Mouse (Mus musculus) forebrain, embryonic 12.5 days (tissue): ENCODE results near the gene 1300017J02Rik. TPM values are rescaled to one million over a fixed set of nuclear protein-coding genes. Genes with fewer than 3 reads are reported as not detected.

Experiments used
- ATAC-seq: fragments of 200-750 bp; cut with Nextera tagmentation; 2 replicates; pipeline ENCODE4 v1.8.0; 2017; ENCODE audit warnings: moderate TSS enrichment; ENCODE audit not compliant: low FRiP score
- H3K27ac ChIP-seq: fragments of 300-500 bp; sonication (generic); 2 replicates; pipeline ENCODE4 v1.5.1; 2016; ENCODE audit warnings: mild to moderate bottlenecking
- H3K27me3 ChIP-seq: fragments of 300-500 bp; sonication (generic); 2 replicates; pipeline ENCODE4 v1.6.1; 2016; ENCODE audit warnings: mild to moderate bottlenecking
- H3K36me3 ChIP-seq: fragments of 300-500 bp; sonication (generic); replicated peaks from 2 replicates; pipeline ENCODE4 v1.6.1; 2016; ENCODE audit warnings: mild to moderate bottlenecking
- H3K4me1 ChIP-seq: fragments of 300-500 bp; sonication (generic); 2 replicates; pipeline ENCODE4 v1.6.1; 2016
- H3K4me2 ChIP-seq: fragments of 300-500 bp; sonication (generic); 2 replicates; pipeline ENCODE4 v1.6.1; 2016; ENCODE audit warnings: mild to moderate bottlenecking, moderate library complexity
- H3K4me3 ChIP-seq: fragments of 300-500 bp; sonication (generic); replicated peaks from 2 replicates; pipeline ENCODE4 v1.5.1; 2016; ENCODE audit warnings: mild to moderate bottlenecking
- H3K9ac ChIP-seq: fragments of 300-500 bp; sonication (generic); 2 replicates; pipeline ENCODE4 v1.6.1; 2016; ENCODE audit warnings: mild to moderate bottlenecking
- H3K9me3 ChIP-seq: fragments of 300-500 bp; sonication (generic); 2 replicates; pipeline ENCODE4 v1.6.1; 2016
- WGBS: fragments of 180-500 bp; shearing (Covaris S2); methylation state at CpG from one replicate; pipeline ENCODE4 v1.1.7; 2016; 5-methylcytosine and 5-hydroxymethylcytosine counted together
- polyA plus RNA-seq: library from polyadenylated mRNA; unstranded; fragments of >200 nt; fragmentation: Nextera tagmentation; extraction: Ambion mirVana; gene quantifications from 2 replicates; pipeline ENCODE4 v1.2.1, GENCODE M21; 2016

The 1300017J02Rik gene
- polyA plus RNA-seq, 1 experiment from 2014 or later: 3.3 TPM

DNA sequence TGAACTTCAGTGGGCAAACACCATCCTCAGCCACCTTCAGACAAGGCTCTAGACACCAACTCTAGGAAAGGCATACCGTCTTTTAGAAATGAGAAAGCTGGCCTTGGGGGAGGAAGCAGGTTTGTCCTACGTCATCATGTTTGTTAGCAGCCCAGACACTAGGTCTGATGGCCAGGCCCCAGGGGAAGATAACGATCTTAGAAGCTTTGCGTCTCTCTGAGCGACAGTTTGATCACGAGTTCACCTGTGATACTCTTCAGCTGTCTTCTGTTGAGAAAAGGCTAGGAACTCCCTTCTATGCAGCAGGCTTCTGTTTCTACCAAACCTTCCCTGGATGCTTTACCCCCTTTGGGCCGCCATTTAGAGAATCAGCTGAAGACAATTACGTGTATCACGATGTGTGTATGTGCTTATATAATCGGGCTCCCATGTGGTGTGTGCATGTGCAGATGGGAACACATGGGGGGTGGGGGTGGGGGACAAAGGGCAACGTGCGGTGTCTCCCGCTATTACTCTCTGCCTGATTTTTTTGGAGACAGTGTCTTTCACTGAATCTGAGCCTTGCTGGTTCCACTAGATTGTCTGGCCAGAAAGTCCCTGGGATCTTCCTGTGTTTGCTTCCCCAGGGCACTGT, 76.4 kb downstream of the 1300017J02Rik start:
- peaks cover 4% of the 10 kb centered on the region for H3K4me1 ChIP-seq
- H3K9ac ChIP-seq: no peak overlapping the region
- no peaks in the 10 kb centered on the region for H3K9me3 ChIP-seq
- no peaks in the 10 kb centered on the region for H3K36me3 ChIP-seq
- no peaks in the 10 kb centered on the region for H3K27me3 ChIP-seq
- H3K4me2 ChIP-seq: no peak overlapping the region
- ATAC-seq: no peak
- H3K4me3 ChIP-seq: no peak overlapping the region
- 86% methylated on average over 13 of the region's 13 CpGs for WGBS
- H3K27ac ChIP-seq: no peak overlapping the region

DNA sequence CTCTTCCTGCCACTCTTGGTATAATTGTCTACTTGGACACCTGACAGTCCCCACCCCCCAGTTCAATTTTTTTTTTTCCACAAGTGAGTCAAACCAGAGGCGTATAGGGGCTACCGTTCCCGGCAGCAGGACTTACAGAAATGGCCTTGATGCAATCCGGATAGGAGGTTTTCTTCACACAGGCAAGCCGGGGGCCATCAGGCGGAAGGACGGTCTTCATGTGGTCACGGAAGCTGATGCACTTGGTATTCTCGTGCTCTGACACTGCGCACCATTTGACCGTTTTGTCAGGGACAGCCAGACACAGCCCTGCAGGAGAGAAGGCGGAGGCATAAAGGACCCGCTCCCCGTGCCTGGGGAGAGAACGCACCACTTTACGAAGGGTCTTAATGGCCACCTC, 77.1 kb downstream of the 1300017J02Rik start:
- ATAC-seq: no peak
- no peaks in the 10 kb centered on the region for H3K27me3 ChIP-seq
- H3K36me3 ChIP-seq: no peaks in the 10 kb centered on the region
- 97% methylated on average over 16 of the region's 16 CpGs for WGBS
- H3K4me3 ChIP-seq: no peak overlapping the region
- H3K4me1 ChIP-seq: peaks cover 4% of the 10 kb centered on the region
- no peak overlapping the region for H3K27ac ChIP-seq
- H3K4me2 ChIP-seq: no peak overlapping the region
- no peak overlapping the region for H3K9ac ChIP-seq
- no peaks in the 10 kb centered on the region for H3K9me3 ChIP-seq

DNA sequence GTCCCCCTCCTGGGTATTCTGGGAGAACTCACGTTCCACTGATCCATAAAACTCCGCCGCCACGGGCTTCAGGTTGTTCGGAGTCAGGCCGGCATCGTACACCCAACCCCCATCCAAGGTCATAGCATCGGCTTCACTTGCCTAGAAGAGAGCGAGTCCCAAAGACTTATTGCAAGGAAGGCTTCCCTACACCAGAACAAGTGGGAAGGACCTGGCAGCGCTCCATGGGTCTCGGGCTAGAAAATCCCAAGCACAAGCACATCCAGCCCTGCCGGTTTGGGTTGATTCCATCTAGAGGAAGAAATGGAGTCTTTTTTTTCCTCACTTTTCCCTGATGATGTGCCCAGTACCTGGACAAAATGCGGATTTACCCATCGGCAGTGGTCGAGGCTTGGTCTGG, 78.1 kb downstream of the 1300017J02Rik start:
- no peaks in the 10 kb centered on the region for H3K27me3 ChIP-seq
- no peaks in the 10 kb centered on the region for H3K9me3 ChIP-seq
- 95% methylated on average over 15 of the region's 15 CpGs for WGBS

DNA sequence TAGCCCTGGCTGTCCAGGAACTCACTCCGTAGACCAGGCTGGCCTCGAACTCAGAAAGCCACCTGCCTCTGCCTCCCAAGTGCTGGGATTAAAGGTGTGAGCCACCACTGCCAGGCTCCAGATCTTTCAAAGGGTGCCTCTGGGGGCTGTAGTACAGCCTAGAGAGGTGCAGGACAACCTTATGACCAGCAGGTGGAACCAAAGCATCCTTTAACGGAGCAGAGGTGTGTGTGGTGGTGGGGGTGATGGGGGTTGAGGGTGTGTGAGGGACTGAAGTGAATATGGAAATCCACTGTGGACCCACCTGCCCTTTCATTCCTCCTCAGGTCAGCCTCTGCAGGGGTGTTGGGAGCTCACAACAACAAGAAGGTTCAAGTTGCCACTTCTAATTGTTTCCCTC, 79.4 kb downstream of the 1300017J02Rik start:
- WGBS: 64% methylated on average over 3 of the region's 3 CpGs

More for the DNA sequence above, 78.1 kb downstream of the 1300017J02Rik start:
- peaks cover 4% of the 10 kb centered on the region for H3K4me1 ChIP-seq
- no peak overlapping the region for H3K4me3 ChIP-seq
- H3K4me2 ChIP-seq: no peak overlapping the region
- H3K27ac ChIP-seq: no peak overlapping the region
- no peak overlapping the region for H3K9ac ChIP-seq
- H3K36me3 ChIP-seq: no peaks in the 10 kb centered on the region
- no peak for ATAC-seq

DNA sequence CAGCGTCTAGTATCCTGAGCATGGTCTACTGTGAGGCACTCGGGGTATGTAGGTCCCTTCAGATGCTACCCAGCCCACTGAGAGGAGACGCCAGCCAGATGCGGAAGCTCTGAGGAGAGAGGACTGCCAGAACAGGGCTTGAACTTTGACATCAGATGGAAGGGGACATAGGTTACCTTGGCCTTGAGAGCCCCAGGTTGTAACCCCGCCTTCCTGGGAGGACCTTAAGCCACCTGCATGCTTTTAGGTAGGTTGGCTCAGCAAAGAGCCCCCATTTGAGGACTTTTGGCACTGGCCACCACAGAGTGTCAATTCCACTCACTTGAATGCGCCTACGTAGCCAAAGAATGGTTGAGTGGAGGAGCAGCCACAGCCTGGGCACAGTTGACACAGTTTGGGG, 80.2 kb downstream of the 1300017J02Rik start:
- H3K36me3 ChIP-seq: no peaks in the 10 kb centered on the region
- no peak for ATAC-seq
- WGBS: 92% methylated on average over 7 of the region's 7 CpGs
- no peaks in the 10 kb centered on the region for H3K27me3 ChIP-seq
- no peak overlapping the region for H3K4me2 ChIP-seq
- no peak overlapping the region for H3K4me3 ChIP-seq
- H3K27ac ChIP-seq: no peak overlapping the region
- H3K4me1 ChIP-seq: no peaks in the 10 kb centered on the region
- no peaks in the 10 kb centered on the region for H3K9me3 ChIP-seq
- no peak overlapping the region for H3K9ac ChIP-seq

More for the DNA sequence above, 79.4 kb downstream of the 1300017J02Rik start:
- no peak for ATAC-seq
- Histone ChIP-seq H3K9ac (no peak overlapping the region), H3K4me1 (peaks cover 1% of the 10 kb centered on the region), H3K4me2 (no peak overlapping the region), H3K27ac (no peak overlapping the region), H3K4me3 (no peak overlapping the region), H3K9me3 (no peaks in the 10 kb centered on the region), H3K27me3 (no peaks in the 10 kb centered on the region), H3K36me3 (no peaks in the 10 kb centered on the region)

DNA sequence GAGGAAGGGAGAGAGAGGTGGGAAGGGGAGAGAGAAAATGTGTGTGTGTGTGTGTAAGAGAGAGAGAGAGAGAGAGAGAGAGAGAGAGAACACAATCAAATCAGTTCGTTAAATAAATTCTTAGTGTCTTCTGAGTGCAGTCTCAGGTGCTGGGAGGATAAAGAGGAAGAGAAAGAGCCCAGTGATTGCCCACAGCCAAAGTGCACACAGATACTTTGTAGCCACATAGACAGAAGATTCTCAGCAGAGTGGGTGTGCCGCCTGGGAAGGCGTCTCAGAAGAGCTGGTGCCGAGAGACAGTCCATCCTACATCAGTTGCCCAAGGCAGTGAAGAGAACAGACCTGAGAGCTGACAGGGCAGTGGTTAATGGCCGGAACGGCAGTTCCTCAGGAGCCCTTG, 90.6 kb downstream of the 1300017J02Rik start:
- no peak overlapping the region for H3K4me2 ChIP-seq
- 81% methylated on average over 6 of the region's 6 CpGs for WGBS
- no peaks in the 10 kb centered on the region for H3K27me3 ChIP-seq
- no peaks in the 10 kb centered on the region for H3K4me1 ChIP-seq
- H3K27ac ChIP-seq: no peak overlapping the region
- H3K9me3 ChIP-seq: no peaks in the 10 kb centered on the region
- no peaks in the 10 kb centered on the region for H3K36me3 ChIP-seq
- no peak overlapping the region for H3K4me3 ChIP-seq
- no peak overlapping the region for H3K9ac ChIP-seq
- ATAC-seq: no peak

DNA sequence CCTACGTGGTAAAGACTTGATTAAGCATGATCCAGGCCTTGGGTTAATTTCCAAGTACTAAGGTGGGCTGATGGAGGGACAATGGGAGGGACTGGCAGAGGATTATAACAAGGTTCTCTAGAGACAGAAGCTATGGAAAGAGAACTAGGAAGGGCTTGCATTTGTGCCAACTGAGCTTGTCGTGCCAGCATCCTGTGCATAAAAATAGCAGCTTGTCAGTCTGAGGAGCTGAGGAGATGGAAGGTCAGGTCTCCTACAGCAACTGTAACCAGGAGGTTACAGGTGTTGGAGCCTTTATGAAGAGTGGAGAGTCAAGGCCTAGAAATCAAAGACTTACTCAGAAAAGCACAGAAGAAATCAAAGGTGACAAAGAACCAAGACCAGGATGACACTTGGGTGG, 91.3 kb downstream of the 1300017J02Rik start:
- Histone ChIP-seq H3K36me3 (no peaks in the 10 kb centered on the region), H3K9me3 (no peaks in the 10 kb centered on the region), H3K27me3 (no peaks in the 10 kb centered on the region), H3K4me2 (no peak overlapping the region), H3K4me1 (no peaks in the 10 kb centered on the region), H3K9ac (no peak overlapping the region), H3K4me3 (no peak overlapping the region), H3K27ac (no peak overlapping the region)
- 71% methylated on average over 2 of the region's 2 CpGs for WGBS
- no peak for ATAC-seq

DNA sequence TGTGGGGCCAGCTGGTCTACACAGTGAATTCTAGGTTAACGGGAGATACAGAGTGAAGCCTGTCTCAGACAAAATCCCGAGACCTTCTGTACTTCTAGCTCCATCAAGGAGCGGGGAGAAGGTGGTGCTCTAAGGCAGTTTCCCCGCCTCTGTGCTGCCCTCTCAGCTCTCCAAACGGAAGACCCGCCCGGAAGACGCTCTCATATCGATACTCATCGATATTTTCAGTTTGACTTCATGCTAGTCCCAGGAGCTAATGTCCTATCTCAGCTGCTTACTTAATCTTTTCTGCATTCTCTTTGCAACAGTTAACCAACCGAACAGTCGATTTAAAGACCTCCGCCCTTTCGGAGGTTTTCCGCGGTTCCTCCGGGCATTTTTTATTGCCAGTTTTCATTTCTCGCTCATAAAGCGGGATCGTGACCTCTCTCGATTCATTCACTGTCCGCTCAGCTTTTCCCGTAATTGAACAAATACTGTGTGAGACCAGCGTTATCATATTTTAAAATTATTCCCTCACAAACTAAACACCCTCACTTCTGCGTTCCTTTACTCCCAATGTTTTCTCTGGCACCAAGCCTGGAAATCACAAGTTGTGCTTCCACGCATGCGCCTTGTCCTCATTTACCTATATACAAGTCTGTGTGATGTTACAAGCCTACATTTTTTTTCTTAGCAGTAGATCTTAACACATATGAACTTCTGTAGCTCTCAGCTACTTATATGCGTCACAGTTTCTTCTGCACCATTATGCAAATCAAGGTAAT, 92.0 kb downstream of the 1300017J02Rik start:
- WGBS: 84% methylated on average over 28 of the region's 28 CpGs
- Histone ChIP-seq H3K4me3 (no peak overlapping the region), H3K9ac (no peak overlapping the region), H3K27me3 (no peaks in the 10 kb centered on the region), H3K4me2 (no peak overlapping the region), H3K9me3 (no peaks in the 10 kb centered on the region), H3K27ac (no peak overlapping the region), H3K4me1 (no peaks in the 10 kb centered on the region; the same call in 1 of the 2 replicates), H3K36me3 (no peaks in the 10 kb centered on the region)
- no peak for ATAC-seq

DNA sequence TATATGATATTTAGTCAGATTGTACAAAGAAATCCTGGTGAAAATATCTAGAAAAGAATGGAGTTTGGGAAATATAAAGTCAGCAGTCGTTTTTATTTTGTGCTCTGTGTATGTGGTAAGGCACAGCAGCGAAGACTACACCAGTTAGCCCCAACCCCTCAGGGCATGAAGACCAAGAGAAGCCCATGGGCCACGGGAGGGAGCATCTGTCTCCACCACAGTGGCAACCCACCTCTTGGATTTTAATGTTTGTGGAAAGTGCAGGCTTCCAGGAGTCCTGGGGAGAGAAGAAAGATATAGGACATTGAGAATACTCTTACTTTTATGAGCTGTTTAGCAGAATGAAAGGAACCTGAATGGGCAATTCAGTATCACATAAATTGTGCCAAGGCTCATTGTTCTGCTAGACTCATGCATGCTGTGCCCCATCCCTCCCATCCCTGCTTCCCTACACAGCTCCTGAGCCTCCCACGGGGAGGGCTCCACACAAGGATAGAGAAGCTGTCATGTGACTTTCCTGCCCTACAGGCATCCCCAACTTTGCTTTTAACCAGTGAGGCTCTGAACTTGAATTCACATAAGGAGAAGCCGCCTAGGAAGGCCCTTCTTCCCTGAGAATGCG, 96.0 kb downstream of the 1300017J02Rik start:
- no peaks in the 10 kb centered on the region for H3K9me3 ChIP-seq
- 50% methylated on average over 6 of the region's 6 CpGs for WGBS
- H3K4me3 ChIP-seq: no peak overlapping the region
- no peaks in the 10 kb centered on the region for H3K36me3 ChIP-seq
- H3K4me2 ChIP-seq: no peak overlapping the region
- ATAC-seq: no peak
- H3K4me1 ChIP-seq: no peaks in the 10 kb centered on the region; the same call in 1 of the 2 replicates
- H3K27ac ChIP-seq: no peak overlapping the region
- no peak overlapping the region for H3K9ac ChIP-seq
- H3K27me3 ChIP-seq: no peaks in the 10 kb centered on the region

DNA sequence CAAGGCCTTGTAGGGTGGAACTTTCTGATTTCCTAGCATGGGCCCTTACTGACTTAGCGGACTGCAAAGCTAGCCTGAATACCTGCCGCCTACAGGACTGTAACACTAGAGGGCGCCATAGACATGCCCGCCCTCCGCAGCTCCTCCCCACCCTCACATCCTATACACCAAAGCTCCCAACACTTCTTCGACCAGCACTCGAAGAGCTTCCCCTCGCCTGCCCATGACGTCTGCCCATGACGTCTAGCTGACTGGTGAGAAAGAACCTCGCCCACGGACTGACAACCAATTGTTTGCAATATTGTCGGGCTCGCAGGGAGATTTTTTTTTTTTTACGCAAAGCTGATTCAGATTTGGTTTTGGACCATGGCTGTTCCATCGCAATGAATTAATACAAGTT, 97.0 kb downstream of the 1300017J02Rik start:
- H3K4me3 ChIP-seq: peak overlapping the region; percentile 19; the same call in 1 of the 2 replicates
- no peaks in the 10 kb centered on the region for H3K27me3 ChIP-seq
- no peak overlapping the region for H3K9ac ChIP-seq
- H3K9me3 ChIP-seq: no peaks in the 10 kb centered on the region
- peak; percentile 82 for ATAC-seq
- no peaks in the 10 kb centered on the region for H3K36me3 ChIP-seq
- H3K4me1 ChIP-seq: no peaks in the 10 kb centered on the region; the same call in 1 of the 2 replicates
- 8% methylated on average over 16 of the region's 16 CpGs for WGBS
- H3K4me2 ChIP-seq: peak overlapping the region; percentile 47
- H3K27ac ChIP-seq: no peak overlapping the region

DNA sequence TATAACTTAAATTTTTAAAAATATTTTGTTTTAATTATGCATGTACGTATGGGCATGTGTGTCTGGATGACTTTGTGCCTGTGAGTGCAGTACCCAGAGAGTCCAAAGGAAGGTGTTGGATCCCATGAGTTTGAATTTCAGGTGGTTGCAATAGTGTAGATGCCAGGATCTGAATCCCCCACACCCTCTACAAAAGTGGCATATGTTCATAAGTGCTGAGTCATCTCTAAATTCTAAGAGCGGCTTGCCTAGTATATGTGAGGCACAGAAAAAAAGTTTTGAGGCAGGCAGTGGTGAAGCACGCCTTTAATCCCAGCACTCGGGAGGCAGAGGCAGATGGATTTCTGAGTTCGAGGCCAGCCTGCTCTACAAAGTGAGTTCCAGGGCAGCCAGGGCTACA, 99.1 kb downstream of the 1300017J02Rik start:
- H3K27ac ChIP-seq: no peak overlapping the region
- no peak overlapping the region for H3K4me2 ChIP-seq
- no peaks in the 10 kb centered on the region for H3K27me3 ChIP-seq
- H3K36me3 ChIP-seq: no peaks in the 10 kb centered on the region
- ATAC-seq: no peak
- 90% methylated on average over 5 of the region's 5 CpGs for WGBS
- no peak overlapping the region for H3K4me3 ChIP-seq
- no peaks in the 10 kb centered on the region for H3K9me3 ChIP-seq
- H3K9ac ChIP-seq: no peak overlapping the region
- H3K4me1 ChIP-seq: peaks cover 5% of the 10 kb centered on the region

DNA sequence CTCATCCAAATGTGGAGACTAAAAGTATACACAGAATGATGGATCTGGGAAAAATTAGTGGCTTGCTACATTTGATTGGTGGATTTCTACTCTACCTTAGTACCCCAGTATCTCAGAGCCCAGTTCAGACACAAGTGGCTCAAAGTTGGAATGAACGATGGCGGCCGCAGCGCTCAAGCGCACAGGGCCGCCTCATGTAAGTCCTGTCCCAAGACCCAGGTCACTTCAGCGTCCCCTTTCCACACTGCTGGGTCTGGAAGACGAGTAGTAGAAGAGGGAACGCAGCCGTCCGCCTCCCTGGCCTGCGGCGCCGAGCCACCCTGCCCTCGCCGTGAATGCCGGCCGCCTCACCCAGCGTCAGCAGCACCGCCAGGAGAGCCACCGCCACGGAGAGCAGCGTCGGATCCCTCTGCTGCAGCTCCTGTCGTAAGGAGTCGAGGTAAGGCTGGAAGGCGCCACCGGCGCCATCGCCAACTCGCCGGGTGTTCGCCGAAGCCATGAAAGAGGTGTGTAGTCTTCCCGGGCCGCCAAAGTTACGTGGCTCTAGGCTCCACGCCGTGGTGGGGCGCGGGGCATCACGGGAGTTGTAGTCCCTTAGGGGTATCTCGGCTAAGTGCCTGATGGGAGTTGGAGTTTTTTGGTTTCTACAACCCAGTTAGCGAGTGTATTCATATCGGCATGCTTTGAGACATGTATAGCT, 103.2 kb downstream of the 1300017J02Rik start, which contains the start of gene Srprb:
Gene Srprb (minus strand): TSS at position 577 of the 700 bp plus-strand sequence.
- ATAC-seq: peak; percentile 99
- Histone ChIP-seq H3K9me3 (no peaks in the 10 kb centered on the region), H3K4me1 (peaks cover 9% of the 10 kb centered on the region), H3K4me3 (peak within 1 kb of the TSS; percentile 91), H3K9ac (peak within 1 kb of the TSS; percentile 89), H3K27me3 (no peaks in the 10 kb centered on the region), H3K4me2 (peak within 1 kb of the TSS; percentile 64), H3K27ac (peak within 1 kb of the TSS; percentile 87), H3K36me3 (peaks cover 23% of the 10 kb centered on the region)
- under 1% methylated on average over 45 of the region's 45 CpGs for WGBS
